Mouse (Mus musculus) CH12.LX (cell line): ENCODE measurements at regions not wholly inside any gene's neighbourhood (a gene's known extent, or its start where the extent isn't known, plus 50 kb on each side); places are given as distances from the start of the nearest gene placed in this dataset.

Source experiments
- DNase-seq: peaks from one replicate; pipeline ENCODE4 v3.0.0-alpha.2; 2013; ENCODE audit errors: extremely low read depth
- H3K27ac ChIP-seq: 2 replicates; pipeline ENCODE4 v1.5.1; 2012; ENCODE audit warnings: low read depth, mild to moderate bottlenecking, control low read depth, moderate library complexity; ENCODE audit not compliant: insufficient read depth
- H3K27me3 ChIP-seq: replicated peaks from 2 replicates; pipeline ENCODE3; 2012; ENCODE audit warnings: inconsistent platforms
- H3K36me3 ChIP-seq, 2 experiments: replicated peaks in 1 of 2; 2 replicates each; pipeline versions ENCODE3 to v1.6.1; 2012; ENCODE audit warnings: inconsistent platforms in 1 of 2, low read length in 1 of 2, mild to moderate bottlenecking in 1 of 2, mixed read lengths in 1 of 2, moderate library complexity in 1 of 2; ENCODE audit not compliant: control insufficient read depth in 1 of 2, insufficient read depth in 1 of 2
- H3K4me1 ChIP-seq, 2 experiments: 2 replicates each; pipeline ENCODE4 v1.6.1; 2012; ENCODE audit warnings: inconsistent platforms in 1 of 2, moderate library complexity in 1 of 2; ENCODE audit not compliant: insufficient read depth in 2 of 2, control insufficient read depth in 1 of 2
- H3K4me2 ChIP-seq: 2 replicates; pipeline ENCODE4 v1.6.1; 2012; ENCODE audit warnings: low read depth, mild to moderate bottlenecking, control low read depth; ENCODE audit not compliant: poor library complexity, insufficient read depth, severe bottlenecking
- H3K4me3 ChIP-seq, 3 experiments: fragments of 150-350 bp in 1 of 3; sonication (generic) in 1 of 3; replicated peaks in 1 of 3; 2 replicates each; pipeline versions ENCODE3 to v1.5.1; 2011 to 2012; ENCODE audit warnings: low read depth in 2 of 3, low read length in 2 of 3, mild to moderate bottlenecking in 2 of 3, moderate library complexity in 2 of 3, control low read depth in 1 of 3, improper control_type of control experiment in 1 of 3, inconsistent platforms in 1 of 3, mixed read lengths in 1 of 3; ENCODE audit not compliant: poor library complexity in 1 of 3
- H3K79me2 ChIP-seq: replicated peaks from 2 replicates; pipeline ENCODE4 v1.6.1; 2012; ENCODE audit warnings: mild to moderate bottlenecking, moderate library complexity; ENCODE audit not compliant: control insufficient read depth, poor library complexity, insufficient read depth, severe bottlenecking; ENCODE audit errors: extremely low read depth
- H3K9ac ChIP-seq: 2 replicates; pipeline ENCODE4 v1.6.1; 2012; ENCODE audit warnings: low read depth, mild to moderate bottlenecking, control low read depth, moderate library complexity; ENCODE audit not compliant: insufficient read depth
- H3K9me3 ChIP-seq: replicated peaks from 2 replicates; pipeline ENCODE3; 2012; ENCODE audit warnings: low read length, inconsistent platforms, mixed read lengths
- BHLHE40 ChIP-seq: IDR thresholded peaks from 2 replicates; pipeline ENCODE4 v1.6.1; 2011; ENCODE audit warnings: mild to moderate bottlenecking, low read depth, low read length, improper control_type of control experiment
- CHD1 ChIP-seq: IDR thresholded peaks from 2 replicates; pipeline ENCODE4 v1.6.1; 2012; ENCODE audit warnings: low read depth, low read length, improper control_type of control experiment, inconsistent platforms
- CHD2 ChIP-seq: IDR thresholded peaks from 2 replicates; pipeline ENCODE4 v1.6.1; 2011; ENCODE audit warnings: low read length, improper control_type of control experiment
- E2F4 ChIP-seq: IDR thresholded peaks from 2 replicates; pipeline ENCODE4 v1.6.1; 2011; ENCODE audit warnings: low read depth, low read length, improper control_type of control experiment; ENCODE audit not compliant: insufficient replicate concordance
- EP300 ChIP-seq: IDR thresholded peaks from 2 replicates; pipeline ENCODE4 v1.6.1; 2011; ENCODE audit warnings: low read length, improper control_type of control experiment
- ETS1 ChIP-seq: conservative IDR thresholded peaks from 2 replicates; pipeline ENCODE4 v1.6.1; 2012; ENCODE audit warnings: low read depth, mild to moderate bottlenecking, inconsistent platforms, low read length, improper control_type of control experiment, moderate library complexity
- GABPA ChIP-seq: IDR thresholded peaks from 2 replicates; pipeline ENCODE4 v1.6.1; 2012; ENCODE audit warnings: low read depth, low read length, improper control_type of control experiment, inconsistent platforms; ENCODE audit not compliant: insufficient replicate concordance
- HCFC1 ChIP-seq: IDR thresholded peaks from 2 replicates; pipeline ENCODE4 v1.6.1; 2012; ENCODE audit warnings: low read depth, mild to moderate bottlenecking, inconsistent platforms, low read length, improper control_type of control experiment
- IRF4 ChIP-seq: IDR thresholded peaks from 2 replicates; pipeline ENCODE4 v1.6.1; 2014; ENCODE audit warnings: low read depth, mild to moderate bottlenecking, inconsistent platforms, low read length, improper control_type of control experiment
- JUN ChIP-seq: IDR thresholded peaks from 2 replicates; pipeline ENCODE4 v1.6.1; 2011; ENCODE audit warnings: low read depth, mild to moderate bottlenecking, low read length, improper control_type of control experiment, moderate library complexity; ENCODE audit not compliant: insufficient read depth
- JUND ChIP-seq: conservative IDR thresholded peaks from 2 replicates; pipeline ENCODE4 v1.6.1; 2011; ENCODE audit warnings: low read depth, low read length, improper control_type of control experiment
- MAFK ChIP-seq: IDR thresholded peaks from 2 replicates; pipeline ENCODE4 v1.6.1; 2011; ENCODE audit warnings: low read length, improper control_type of control experiment; ENCODE audit not compliant: insufficient replicate concordance
- MAX ChIP-seq: IDR thresholded peaks from 2 replicates; pipeline ENCODE4 v1.6.1; 2011; ENCODE audit warnings: low read length, improper control_type of control experiment
- MEF2A ChIP-seq: IDR thresholded peaks from 2 replicates; pipeline ENCODE4 v1.6.1; 2014; ENCODE audit warnings: low read depth, mild to moderate bottlenecking, inconsistent platforms, low read length, improper control_type of control experiment, borderline replicate concordance
- NELFE ChIP-seq: IDR thresholded peaks from 2 replicates; pipeline ENCODE4 v1.6.1; 2011; ENCODE audit warnings: low read depth, low read length, improper control_type of control experiment
- NRF1 ChIP-seq: IDR thresholded peaks from 2 replicates; pipeline ENCODE4 v1.6.1; 2014; ENCODE audit warnings: low read depth, mild to moderate bottlenecking, inconsistent platforms, low read length, improper control_type of control experiment, moderate library complexity
- RAD21 ChIP-seq: IDR thresholded peaks from 2 replicates; pipeline ENCODE4 v1.6.1; 2011; ENCODE audit warnings: low read depth, mild to moderate bottlenecking, low read length, improper control_type of control experiment, moderate library complexity
- RCOR1 ChIP-seq: conservative IDR thresholded peaks from 2 replicates; pipeline ENCODE4 v1.6.1; 2012; ENCODE audit warnings: low read depth, mild to moderate bottlenecking, inconsistent platforms, low read length, improper control_type of control experiment
- ZC3H11A ChIP-seq: IDR thresholded peaks from 2 replicates; pipeline ENCODE4 v1.6.1; 2012; ENCODE audit warnings: low read depth, mild to moderate bottlenecking, inconsistent platforms, low read length, improper control_type of control experiment
- ZKSCAN1 ChIP-seq: IDR thresholded peaks from 2 replicates; pipeline ENCODE4 v1.6.1; 2012; ENCODE audit warnings: low read depth, inconsistent platforms, low read length, improper control_type of control experiment, borderline replicate concordance
- dilution Hi-C: fragments of 300-500 bp; cut with MboI; formaldehyde crosslinking; loops from 2 replicates; pipeline ENCODE4 v1.14.3; 2020; ENCODE audit warnings: low sequenced_read_pairs; ENCODE audit not compliant: extremely low pct_unique_long_range_greater_than_20kb, extremely low pct_ligation_motif_present
- in situ Hi-C: fragments of 300-500 bp; cut with MboI; formaldehyde crosslinking; loops from 3 replicates; pipeline ENCODE4 v1.14.3; 2019; ENCODE audit warnings: low sequenced_read_pairs, low pct_ligation_motif_present, low pct_unique_long_range_greater_than_20kb, mixed read lengths

DNA sequence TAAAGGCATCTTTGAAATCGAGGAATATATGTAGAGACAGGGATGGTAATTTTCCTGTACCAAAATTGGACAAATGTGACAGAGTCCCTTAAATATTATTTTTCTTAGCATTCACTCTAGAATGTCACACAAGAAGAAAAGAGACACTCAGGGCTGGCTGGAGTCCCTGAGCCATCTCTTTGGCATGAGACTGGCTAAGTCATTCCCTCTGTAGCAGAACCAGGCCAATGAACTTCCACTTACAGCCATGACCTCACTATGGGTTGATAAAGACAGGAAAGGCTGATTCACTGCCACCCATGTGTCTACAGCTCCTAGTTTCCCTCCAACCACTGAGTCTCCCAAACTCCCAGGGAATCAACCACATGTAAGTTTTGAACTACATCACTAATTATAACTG lies 438.4 kb upstream of the Sox11 start:
- Histone ChIP-seq H3K9me3 (peaks cover 40% of the 10 kb centered on the region), H3K4me3 (no peak overlapping the region), H3K79me2 (no peaks in the 10 kb centered on the region), H3K27me3 (no peaks in the 10 kb centered on the region), H3K27ac (no peak overlapping the region), H3K4me2 (no peak overlapping the region), H3K9ac (no peak overlapping the region), H3K36me3 (no peaks in the 10 kb centered on the region), H3K4me1 (no peaks in the 10 kb centered on the region)
- TF ChIP-seq ZKSCAN1 (no peak), JUND (no peak), HCFC1 (no peak), JUN (no peak), NRF1 (no peak), RCOR1 (no peak), ETS1 (no peak), CHD2 (no peak), MEF2A (no peak), CHD1 (no peak), E2F4 (no peak), MAFK (no peak), BHLHE40 (no peak), ZC3H11A (no peak), GABPA (no peak), MAX (no peak)
- no peak for DNase-seq
- dilution Hi-C loops, result no loop called here
- in situ Hi-C loops, result no loop called here

DNA sequence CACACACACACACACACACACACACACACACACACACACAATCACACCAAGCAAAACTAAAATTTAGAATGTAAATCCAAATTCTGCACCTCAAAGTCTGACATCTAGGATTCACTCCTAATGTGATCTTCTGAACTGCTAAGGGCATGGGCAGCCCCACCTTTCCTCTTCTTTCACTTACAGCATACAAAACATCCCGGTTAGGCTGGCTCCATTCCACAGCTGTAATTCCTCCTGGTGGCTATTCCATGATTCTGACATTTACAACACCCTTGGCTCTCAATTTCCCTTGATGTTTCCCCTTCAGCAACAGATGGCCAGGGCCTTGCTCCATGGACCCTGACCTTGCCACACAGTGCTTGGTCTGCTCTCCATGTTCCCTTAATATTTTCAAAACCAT lies 423.6 kb upstream of the Sox11 start:
- in situ Hi-C loops, result no loop called here
- dilution Hi-C loops, result no loop called here
- no peak overlapping the region for H3K4me2 ChIP-seq
- no peaks in the 10 kb centered on the region for H3K4me1 ChIP-seq
- no peak overlapping the region for H3K9ac ChIP-seq
- TF ChIP-seq NRF1 (no peak), RAD21 (no peak), IRF4 (no peak), EP300 (no peak), BHLHE40 (no peak), NELFE (no peak)
- TF ChIP-seq, all 38 proteins: peak for 0
- no peak for DNase-seq
- no peaks in the 10 kb centered on the region for H3K79me2 ChIP-seq
- peaks cover 35% of the 10 kb centered on the region for H3K9me3 ChIP-seq
- H3K27me3 ChIP-seq, result no peaks in the 10 kb centered on the region
- H3K4me3 ChIP-seq, result no peak overlapping the region
- no peak overlapping the region for H3K27ac ChIP-seq
- no peaks in the 10 kb centered on the region for H3K36me3 ChIP-seq
